Mouse (Mus musculus) G1E (cell line): Measurements from ENCODE around the gene Hoxd11.

Experiments
- CTCF ChIP-seq: IDR thresholded peaks from 2 replicates; pipeline ENCODE4 v1.5.1; 2012; ENCODE audit warnings: low read depth, low read length, inconsistent platforms, mixed read lengths
- GATA1 ChIP-seq: IDR thresholded peaks from 2 replicates; pipeline ENCODE4 v1.6.1; 2012; ENCODE audit warnings: borderline replicate concordance, low read length, inconsistent platforms, mixed read lengths
- POLR2AphosphoS5 ChIP-seq: IDR thresholded peaks from 2 replicates; pipeline ENCODE4 v1.6.1; 2012; ENCODE audit warnings: low read depth, low read length, inconsistent platforms; ENCODE audit not compliant: insufficient replicate concordance
- TAL1 ChIP-seq: conservative IDR thresholded peaks from 2 replicates; pipeline ENCODE4 v1.6.1; 2012; ENCODE audit warnings: low read depth, low read length, inconsistent platforms, mixed read lengths

GRCm38 (mm10) chr2:74704999-74705466, 25.7 kb downstream of the Hoxd11 start:
- no peak for TF ChIP-seq GATA1
- TF ChIP-seq TAL1, result no peak
- TF ChIP-seq CTCF, result no peak
- TF ChIP-seq POLR2AphosphoS5, result no peak
